Mouse (Mus musculus) left cerebral cortex, postnatal 25 days (tissue): Measurements from ENCODE around the gene Brca1. TPM values are rescaled to one million over a fixed set of nuclear protein-coding genes. Genes with fewer than 3 reads are reported as not detected.

Source experiments
- total RNA-seq, 2 experiments: library from RNA; stranded (reverse); gene quantifications; 2 replicates each; pipeline ENCODE4 v1.2.3; 2021

The Brca1 gene
- total RNA-seq, 2 experiments from 2014 or later, result 0.69 to 0.80 TPM

Other genes with a start within 250 kb of the Brca1 start
- 100 to 1,000 TPM; 213 to 229 TPM for gene Becn1, start 249.7 kb downstream of the Brca1 start, total RNA-seq
- 100 to 1,000 TPM; 114 to 116 TPM for gene Psme3, start 235.7 kb downstream of the Brca1 start, total RNA-seq
- 1 to 10 TPM; 4.8 to 7.4 TPM for gene Aoc2, start 226.9 kb downstream of the Brca1 start, total RNA-seq
- under 1 TPM; 0.69 to 0.73 TPM for gene Aoc3, start 221.3 kb downstream of the Brca1 start, total RNA-seq
- gene G6pc, start 184.4 kb downstream of the Brca1 start, total RNA-seq, result under 1 TPM in 1 of 2 experiments, not detected in 1; 0.14 TPM
- 10 to 100 TPM; 38.7 to 40.1 TPM for gene Aarsd1, start 134.3 kb downstream of the Brca1 start, total RNA-seq
- gene Gm27029, start 127.2 kb downstream of the Brca1 start, total RNA-seq, result 1 to 10 TPM; 5.9 to 6.6 TPM
- gene Rundc1, start 126.9 kb downstream of the Brca1 start, total RNA-seq, result 10 to 100 TPM; 35.6 to 37.0 TPM
- gene Ptges3l, start 126.6 kb downstream of the Brca1 start, total RNA-seq, result 1 to 10 TPM; 4.0 to 6.0 TPM
- gene Rpl27, start 109.7 kb downstream of the Brca1 start, total RNA-seq, result 10 to 100 TPM; 32.5 to 37.0 TPM
- 1 to 10 TPM; 2.0 to 2.4 TPM for gene Ifi35, start 103.5 kb downstream of the Brca1 start, total RNA-seq
- gene Rnd2, start 87.0 kb downstream of the Brca1 start, total RNA-seq, result 100 to 1,000 TPM; 149 to 175 TPM
- gene Vat1, start 85.7 kb downstream of the Brca1 start, total RNA-seq, result 10 to 100 TPM; 36.7 to 39.9 TPM
- gene Nbr1, start 194 bp upstream of the Brca1 start, total RNA-seq, result 100 to 1,000 TPM; 127 to 130 TPM
- gene Tmem106a, start 30.3 kb upstream of the Brca1 start, total RNA-seq, result 1 to 10 TPM; 1.1 to 1.6 TPM
- gene Gm11634, start 47.3 kb upstream of the Brca1 start, total RNA-seq, result not detected
- 1 to 10 TPM; 6.0 to 7.2 TPM for gene Rdm1, start 75.2 kb upstream of the Brca1 start, total RNA-seq
- gene Arl4d, start 113.6 kb upstream of the Brca1 start, total RNA-seq, result 10 to 100 TPM; 23.9 to 32.1 TPM
- gene Dhx8, start 181.0 kb upstream of the Brca1 start, total RNA-seq, result 10 to 100 TPM; 38.2 to 39.3 TPM
- 10 to 100 TPM; 18.1 to 20.3 TPM for gene Etv4, start 233.4 kb upstream of the Brca1 start, total RNA-seq